Mouse (Mus musculus) heart, postnatal 4 days (tissue): ENCODE data around the gene 4930432K21Rik. TPM values are rescaled to one million over a fixed set of nuclear protein-coding genes. Genes with fewer than 3 reads are reported as not detected.
A peak's percentile ranks its signal among the peaks of the same experiment; 100 is the strongest.

Experiments used
- DNase-seq: peaks from one replicate; pipeline ENCODE4 v3.0.0; 2021
- total RNA-seq, 2 experiments: library from RNA; stranded (reverse); gene quantifications; 2 replicates each; pipeline ENCODE4 v1.2.3; 2021

4930432K21Rik gene
- total RNA-seq = under 1 TPM; 0.38 to 0.60 TPM

DNA sequence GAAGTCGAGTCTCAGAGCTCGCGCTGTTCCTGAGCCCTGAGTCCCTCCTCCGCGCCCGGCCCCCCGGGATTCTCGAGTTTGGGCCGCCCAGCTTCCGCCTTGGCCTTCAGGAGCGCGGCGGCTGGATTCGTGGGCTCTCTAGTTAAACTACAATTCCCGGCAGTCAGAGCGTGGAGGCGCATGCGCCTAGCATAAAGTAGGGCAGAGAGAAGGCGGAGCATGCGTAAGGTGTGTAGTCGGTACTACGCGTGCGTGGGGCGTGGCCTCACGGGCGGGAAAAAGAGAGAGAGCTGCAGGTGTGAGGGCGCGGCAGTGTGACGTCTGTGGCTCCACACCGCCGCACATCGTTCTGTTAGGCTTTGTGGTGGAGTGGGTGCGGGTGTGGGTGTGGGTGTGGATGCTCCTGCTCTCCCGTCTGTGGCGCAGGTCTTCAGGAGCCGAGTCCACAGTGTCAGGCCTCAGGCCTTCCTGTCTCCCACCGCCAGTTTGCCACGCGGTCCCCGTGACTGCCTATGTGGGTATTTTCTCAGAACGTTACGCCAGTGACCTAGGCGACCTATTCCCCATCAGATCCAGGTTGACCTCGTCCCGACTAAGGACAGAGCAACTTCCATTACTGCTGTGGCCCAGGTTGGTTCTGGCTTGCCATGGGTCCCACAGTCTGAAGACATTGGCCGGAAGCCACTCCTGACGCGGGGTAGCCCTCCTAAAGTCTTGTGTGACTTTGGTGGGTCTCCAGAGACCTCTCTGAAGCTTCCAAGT lies at the start of gene 4930432K21Rik, which contains the start of gene Cc2d1a:
Gene 4930432K21Rik, plus strand, starts transcription at position 257 of the 762 bp plus-strand sequence.
Gene Cc2d1a, minus strand, starts transcription at position 168 of the 762 bp plus-strand sequence.
- peak; percentile 92 for DNase-seq

DNA sequence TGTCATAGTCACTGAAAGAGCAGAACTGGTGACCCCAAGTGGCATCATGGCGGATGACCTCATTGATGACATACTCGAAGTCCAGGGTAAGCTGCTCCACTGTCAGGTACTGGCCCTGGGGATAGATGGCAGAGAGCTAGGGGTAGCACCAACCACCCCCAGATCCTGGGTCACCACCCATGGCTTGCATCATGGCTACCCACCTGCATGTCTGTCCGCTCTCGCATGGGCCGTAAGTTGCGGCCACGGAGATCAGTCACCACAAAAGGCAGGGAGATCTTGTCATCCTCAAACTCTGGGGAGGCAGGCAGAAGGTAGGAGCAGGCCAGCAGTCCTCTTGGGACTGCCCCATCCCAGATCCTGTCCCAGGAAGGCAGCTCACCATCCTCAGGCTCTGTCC lies 49.4 kb upstream of the 4930432K21Rik start:
- DNase-seq = no peak

DNA sequence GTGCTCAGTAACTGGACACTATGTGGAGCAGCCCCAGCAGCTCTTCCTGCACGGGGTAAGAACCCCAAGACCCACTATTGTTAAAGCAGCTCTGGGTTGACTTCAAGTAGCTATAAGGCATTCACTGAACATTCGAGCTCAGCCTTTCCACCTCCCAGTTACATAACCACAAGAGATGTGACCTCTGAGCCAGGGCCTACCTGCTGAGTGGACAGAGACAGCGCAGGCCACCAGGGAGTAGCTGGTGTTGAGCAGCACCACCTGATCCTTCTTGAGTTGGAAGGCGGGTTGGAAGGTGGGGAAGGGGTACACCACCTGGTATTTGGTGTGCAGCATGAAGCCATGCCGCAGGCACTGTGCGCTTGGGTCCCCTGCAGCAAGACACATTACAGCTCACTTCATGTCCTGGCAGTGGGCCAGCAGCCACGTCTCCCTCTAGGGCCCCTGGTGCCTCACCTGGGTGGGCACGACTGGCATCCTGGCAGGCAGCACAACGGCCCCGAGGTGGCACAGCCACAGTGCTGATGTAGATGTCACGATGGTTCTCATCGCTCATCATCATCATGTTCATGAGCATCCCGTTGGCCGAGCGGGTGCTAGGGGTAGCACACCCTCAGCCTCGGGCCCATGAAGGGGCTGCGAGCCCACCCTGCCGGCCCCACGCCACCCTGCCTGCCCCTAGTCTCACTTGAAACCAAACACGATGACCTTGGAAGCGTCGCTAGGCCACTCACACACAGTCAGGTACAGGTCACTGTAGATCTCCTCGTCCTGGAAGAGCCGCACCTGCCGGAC lies 46.2 kb upstream of the 4930432K21Rik start:
- no peak for DNase-seq

DNA sequence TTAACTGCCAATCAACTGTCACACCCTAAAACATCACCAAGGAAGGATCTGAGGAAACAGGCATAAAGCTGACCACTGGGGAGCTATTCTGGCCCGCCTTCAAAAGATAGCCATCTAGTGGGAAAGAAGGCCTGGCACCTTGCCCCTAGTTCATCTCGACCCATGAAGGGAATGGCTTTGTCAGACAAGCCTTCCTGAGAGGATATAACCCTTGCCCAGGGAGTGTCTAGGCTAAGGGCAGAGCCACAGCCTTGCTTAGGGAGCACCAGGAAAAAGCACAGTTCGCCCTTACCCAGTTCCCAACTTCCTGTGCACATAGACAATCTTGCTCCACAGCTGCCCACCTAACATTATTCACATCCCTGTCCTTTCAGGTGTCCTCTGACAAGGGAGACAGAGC lies 44.2 kb upstream of the 4930432K21Rik start:
- no peak for DNase-seq

DNA sequence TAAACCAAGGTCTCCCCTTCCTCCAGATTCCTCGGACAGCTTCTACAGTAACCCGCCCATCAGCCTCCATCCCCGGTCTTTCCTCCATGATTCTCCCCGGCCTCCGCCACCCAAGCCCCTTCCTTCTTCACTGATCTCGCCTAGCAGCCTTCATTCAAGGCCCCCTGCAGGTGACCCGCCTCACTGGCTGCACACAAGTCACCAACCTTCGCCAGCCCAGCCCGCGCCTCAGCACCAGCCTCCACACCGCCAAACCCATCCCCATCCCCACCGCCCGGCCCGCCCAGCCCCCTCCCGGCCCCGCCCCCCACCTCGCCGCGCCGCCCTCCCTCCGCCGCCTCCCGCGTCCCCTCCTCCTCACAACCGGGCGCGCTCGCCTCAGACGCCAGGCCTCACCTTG lies 43.6 kb upstream of the 4930432K21Rik start:
- peak; percentile 72 for DNase-seq

DNA sequence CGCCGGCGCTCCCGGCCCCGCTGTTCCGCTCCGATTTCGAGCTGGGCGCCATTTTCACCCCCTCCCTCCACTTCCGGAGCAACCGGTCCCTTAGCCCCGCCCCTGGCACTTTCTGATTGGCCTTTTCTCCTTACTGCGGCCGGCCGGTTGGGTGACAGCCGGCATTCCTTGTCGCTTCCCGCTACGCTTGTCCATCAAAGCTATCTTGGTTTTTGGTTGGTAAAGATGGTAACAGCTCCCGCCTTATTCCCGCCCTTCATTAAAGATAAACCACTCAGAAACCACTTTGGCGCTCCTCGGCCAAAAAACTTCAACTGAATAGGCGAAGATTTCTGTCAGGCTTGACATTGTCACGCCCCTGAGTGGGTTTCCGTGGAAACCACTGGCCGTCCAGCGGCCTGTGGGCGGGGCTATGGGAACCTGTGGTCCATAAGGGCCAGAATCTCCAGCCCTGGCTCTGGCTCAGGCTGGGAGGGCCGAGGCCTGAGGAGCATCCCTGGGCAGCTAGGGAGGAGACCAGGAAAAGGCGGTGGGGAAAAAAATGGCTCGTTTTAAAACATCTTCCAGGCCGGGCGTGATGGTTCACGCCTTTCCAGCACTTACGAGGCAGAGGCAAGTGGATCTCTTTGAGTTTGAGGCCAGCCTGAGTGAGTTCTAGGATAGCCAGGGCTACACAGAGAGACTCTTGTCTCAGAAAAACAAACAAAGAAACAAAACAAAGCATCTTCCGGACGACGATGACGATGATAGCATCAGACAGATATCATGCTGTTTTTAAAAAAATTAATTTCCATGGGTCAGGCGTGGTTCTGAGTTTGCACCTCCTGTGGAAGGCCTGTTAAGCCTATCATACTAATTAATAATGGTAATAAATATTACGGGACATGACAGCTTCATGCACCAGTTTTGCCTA lies 42.9 kb upstream of the 4930432K21Rik start, which contains the start of gene Dcaf15:
Gene Dcaf15, minus strand, starts transcription at position 72 of the 913 bp plus-strand sequence.
- peak; percentile 99 for DNase-seq

DNA sequence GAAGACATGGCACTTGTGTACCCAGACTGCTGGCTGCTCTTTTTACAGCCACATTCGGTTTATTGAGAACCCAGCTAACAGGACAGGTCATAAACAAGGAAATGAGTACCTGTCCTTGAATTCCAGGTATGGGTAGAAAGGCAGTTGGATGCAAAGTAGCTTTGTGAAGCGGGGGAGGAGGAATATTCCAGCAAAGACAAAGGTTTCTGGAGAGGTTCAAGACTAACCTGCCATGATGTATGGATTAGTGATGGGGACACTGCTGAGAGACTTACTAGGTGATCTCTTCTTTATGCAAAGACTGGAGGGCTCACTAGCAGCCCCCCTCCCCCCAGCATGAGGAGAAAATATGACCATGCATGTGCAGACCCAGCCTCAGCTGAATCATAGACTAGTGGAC lies 42.1 kb upstream of the 4930432K21Rik start:
- DNase-seq = no peak

DNA sequence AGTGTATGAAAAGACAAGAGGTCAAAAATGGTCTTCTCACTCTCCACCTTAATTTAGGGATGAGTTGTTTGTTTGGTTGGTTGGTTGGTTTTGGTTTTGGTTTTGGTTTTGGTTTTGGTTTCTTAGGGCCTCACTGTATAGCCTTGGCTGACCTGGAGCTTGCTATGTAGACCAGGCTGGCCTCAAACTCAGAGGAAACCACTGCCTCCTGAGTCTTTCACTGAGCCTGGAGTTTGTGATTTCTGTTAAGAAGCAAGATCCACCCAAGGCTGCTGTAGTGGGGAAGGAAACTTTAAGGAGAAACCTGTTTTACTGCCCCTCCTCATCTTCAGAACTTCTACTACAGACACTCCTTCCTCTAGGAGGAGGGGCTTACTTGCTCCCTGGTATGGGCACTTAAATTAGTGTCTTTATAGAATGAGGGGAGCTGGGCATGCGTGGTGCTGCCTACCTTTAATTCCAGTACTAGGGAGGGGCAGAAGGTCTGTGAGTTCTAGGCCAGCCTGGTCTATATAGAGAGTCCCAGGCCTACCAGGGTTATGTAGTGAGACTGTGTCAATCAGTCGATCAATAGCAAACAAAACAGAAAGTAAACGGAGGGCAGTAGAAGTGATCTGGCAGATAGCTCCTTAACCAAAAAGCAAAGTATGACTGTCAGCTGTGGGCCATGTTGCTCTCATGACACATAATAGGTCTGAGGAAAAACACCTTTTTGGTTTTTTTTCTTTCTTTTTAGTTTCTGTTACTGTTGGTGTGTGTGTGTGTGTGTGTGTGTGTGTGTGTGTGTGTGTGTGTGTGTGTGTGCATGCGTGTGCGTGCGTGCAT lies 41.4 kb upstream of the 4930432K21Rik start:
- DNase-seq = no peak

DNA sequence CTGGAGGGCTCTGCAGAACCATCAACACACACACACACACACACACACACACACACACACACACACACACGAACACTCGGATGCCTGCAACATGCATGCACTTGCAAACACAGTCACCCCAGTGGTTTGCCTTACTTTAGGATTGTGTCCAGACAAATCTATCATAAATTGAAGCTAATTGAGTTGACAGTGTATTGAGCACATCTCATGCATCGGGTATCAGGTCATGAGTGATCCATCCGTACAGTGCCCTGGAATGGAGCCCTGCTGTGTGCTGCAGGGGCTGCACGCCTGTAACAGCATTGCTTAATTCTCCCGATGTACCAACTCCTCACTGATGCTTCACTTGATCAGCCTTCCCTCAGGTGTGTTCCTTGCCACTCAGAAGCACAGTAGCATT lies 32.2 kb upstream of the 4930432K21Rik start:
- DNase-seq = no peak

DNA sequence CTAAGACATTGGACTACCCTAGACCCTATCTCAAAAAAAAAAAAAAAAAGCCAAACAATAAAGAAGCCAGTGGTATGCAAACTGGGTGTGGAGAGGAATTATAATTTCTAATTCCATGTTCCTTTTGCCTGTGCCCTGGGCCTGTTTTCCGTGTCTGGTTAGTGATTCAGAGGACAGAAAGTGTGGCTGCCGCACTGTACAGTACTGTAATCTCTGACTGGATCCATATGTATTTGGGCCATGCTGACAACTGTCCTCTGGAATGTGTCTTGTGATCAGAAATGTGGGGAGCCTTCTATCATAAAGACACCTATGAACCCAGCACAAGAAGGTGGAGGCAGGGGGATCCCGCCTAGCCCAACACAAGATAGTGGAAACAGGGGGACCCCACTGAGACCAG lies 25.7 kb upstream of the 4930432K21Rik start:
- no peak for DNase-seq

DNA sequence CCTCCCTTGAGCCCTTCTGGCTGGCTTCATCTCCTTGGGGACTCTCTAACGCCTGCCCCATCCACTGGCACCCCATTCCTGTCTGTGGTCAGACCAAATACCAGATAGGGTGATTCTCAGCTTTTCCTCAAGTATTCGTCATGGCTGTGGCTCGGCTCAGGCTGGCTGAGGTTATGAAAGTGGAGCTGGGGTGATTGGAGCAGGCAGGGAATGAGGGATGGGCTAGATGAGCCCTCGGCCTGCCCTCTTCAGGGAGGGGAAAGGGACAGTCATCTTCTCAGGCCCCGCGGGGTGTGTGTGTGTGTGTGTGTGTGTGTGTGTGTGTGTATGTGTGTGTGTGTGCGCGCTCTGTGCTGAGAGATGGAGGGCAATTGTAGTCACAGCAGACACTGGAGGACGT lies 22.2 kb upstream of the 4930432K21Rik start, which contains the start of gene Podnl1:
Gene Podnl1, plus strand, starts transcription at position 334 of the 400 bp plus-strand sequence.
- peak; percentile 37 for DNase-seq

DNA sequence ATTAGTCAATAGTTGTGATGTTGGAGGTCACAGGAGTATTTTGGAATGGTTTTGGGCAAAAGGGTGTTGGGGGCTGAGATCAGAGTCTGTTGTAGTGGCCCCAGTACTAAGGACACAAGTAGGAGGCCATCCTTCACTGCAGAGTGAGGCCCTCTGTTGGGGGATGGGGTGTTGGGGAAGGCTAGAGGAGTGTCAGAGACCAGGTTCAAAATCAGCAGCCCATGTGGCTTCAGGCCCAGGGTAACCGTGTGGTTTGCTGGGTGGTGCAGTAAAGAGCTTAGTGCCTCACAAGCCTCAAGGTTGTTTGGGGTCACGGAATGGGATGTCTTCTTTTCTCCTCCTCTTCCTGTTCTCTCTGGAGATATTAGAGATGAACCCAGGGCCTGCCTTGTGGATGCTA lies 21.1 kb upstream of the 4930432K21Rik start:
- DNase-seq = no peak

DNA sequence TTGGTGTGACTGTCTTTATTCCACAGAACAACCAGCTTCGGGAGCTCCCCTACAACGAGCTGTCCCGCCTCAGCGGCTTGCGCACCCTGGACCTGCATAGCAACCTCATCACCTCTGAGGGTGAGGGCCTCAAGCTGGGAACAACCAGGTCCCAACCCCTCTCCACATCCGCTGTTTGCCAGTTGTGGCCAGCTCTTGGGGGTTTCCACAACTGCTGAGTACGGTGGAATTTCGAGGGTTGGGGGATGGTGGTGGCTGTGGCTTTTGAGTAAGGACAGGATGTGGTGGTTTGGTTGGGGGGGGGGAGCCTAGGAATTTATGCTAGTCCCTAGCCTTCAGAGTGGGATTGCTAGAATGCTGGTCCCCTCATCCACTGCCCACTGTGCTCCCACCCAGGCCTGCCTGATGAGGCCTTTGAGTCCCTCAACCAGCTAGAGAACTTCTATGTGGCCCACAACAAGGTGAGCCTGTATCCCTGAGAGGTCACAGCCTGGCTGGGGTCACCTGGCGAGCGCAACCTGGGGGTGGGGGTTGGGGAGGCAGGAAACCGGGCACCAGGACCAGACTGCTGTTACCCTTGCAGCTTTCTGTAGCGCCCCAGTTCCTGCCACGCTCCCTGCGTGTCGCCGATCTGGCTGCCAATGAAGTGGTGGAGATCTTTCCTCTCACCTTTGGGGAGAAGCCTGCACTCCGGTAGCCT lies 20.5 kb upstream of the 4930432K21Rik start:
- no peak for DNase-seq

DNA sequence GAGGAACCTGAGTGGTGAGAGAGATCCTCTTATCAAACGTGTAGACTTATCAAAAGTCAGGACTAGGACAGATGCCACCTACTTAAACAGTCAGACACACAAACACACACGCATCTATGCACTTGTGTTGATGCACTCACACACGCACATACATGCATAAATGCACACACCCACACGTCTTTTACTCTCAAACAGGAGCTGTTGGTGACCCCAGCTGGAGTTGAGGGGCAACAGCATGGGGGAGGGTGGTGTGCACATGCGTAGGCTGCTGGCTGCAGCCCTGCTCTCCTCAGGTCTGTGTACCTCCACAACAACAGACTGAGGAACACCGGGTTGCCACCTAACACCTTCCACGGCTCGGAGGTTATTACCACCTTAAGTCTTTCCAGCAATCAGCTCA lies 19.5 kb upstream of the 4930432K21Rik start:
- DNase-seq = no peak

DNA sequence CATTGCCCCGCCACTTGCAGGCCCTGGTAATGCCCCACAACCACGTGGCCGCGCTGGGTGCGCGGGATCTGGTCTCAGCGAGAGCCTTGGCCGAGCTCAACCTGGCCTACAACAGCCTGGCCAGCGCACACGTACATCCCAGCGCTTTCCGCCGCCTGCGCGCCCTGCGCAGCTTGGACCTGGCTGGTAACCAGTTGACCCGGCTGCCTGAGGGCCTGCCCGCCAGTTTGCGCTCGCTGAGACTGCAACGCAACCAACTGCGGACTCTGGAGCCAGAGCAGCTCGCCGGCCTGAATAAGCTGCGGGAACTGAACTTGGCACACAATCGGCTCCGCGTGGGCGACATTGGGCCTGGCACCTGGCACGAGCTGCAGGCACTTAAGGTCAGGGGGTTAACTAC lies 17.0 kb upstream of the 4930432K21Rik start:
- DNase-seq = peak; percentile 33

DNA sequence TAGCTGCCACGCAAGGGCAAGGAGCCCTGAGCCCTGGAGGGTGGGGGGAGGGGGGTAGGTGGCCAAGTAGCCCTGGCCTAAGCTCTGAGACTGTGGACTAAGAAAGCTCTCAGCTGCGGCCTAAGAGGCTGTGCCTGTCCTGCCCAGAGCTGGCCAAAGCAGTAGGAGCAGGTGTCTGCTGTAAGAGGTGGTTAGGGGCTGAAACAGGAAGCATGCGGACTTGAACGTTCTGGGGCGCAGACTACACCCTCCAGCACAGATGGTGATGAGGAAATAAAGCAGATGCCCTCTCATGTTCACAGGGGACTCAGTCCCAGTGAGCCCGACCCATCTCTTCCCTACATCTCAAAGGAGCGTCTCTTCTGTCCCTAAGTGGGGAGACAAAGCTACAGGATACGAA lies 15.6 kb upstream of the 4930432K21Rik start:
- DNase-seq = no peak

DNA sequence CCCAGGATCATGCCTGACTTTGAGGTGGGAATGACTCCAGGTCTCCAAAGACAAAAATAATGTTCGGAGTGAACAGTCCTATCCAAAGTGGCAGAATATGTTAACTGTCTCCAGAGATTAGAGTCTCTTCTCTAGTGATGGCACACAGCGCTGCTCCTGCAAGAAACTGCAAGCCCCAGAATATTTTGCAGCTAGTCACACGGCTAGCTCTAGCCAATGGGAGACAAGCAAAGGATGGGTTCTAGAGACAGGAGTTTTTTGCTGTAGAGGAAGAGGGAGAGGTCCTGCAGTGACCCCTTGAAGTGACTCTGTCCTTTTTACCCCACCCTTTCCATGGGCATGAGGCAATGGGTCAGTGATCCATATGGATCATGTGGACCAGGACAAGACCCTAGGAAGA lies 10.0 kb upstream of the 4930432K21Rik start:
- no peak for DNase-seq

DNA sequence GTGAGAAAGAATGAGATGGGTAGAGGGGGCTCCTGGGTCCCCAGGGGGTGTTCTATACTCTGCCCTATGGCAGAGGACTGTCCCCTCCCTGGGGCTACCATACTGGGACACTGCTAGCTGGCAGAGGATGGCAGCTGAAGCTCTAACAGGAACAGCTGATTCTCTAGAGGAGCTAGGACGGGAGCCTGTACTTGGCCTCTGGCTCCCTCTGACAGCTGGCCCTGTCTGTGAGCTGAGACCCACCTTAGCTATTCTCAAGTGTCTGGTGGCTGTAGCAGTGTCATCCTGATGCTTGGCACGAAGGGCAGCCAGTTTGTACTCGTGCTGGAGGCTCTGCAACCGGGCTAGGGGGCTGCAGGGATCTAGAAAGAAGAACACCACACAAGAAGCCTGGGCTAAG lies 7.0 kb upstream of the 4930432K21Rik start:
- no peak for DNase-seq

DNA sequence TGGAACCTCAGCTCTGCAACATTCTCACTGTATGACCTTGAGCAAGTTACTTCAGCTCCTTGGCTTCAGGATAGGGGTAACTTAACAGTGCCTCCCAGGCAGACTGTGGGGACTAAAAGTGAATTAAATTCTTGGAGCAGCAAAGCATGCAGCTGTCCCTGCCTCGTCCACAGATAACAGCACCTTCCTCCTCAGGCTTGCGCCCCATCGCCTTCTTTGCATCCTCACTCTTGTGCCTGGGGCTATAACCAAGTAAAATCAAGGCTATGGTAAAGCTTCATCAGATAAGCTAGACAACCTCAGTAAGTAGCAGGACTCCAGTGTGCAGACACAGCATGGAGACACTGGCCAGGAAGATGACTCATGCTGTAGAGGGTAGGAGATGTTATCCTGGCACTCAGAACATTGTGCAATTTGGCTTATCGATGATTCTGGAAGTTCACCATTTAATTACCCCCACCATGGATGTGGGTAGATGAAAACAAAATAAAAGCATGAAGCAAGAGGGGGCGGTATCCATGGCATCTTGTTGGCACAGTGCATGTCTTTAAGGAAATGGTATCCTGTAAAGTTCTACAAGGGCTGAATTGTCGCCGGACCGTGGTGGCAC lies 3.1 kb upstream of the 4930432K21Rik start:
- DNase-seq = no peak

DNA sequence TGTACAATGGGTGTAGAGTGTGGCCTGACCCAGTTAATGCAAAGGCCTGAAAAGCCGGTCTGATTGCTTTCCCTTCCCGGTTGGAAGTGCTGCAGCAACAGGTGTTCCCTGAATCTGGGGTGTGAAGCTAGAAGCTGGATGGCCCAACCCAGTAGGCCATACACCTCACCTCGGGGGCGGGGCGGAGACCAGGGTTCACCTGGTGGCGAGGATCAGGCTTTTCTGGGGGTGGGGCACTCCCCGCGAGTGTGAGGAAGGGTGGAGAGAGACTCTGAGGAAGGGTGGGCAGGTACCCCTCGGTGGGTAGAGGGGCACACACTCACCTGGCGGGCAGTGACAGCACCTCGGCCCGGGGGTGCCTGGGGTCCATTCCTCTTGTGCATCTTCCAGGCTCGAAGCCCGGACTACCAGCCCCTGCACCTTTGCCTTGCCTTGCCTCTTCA lies 480 bp upstream of the 4930432K21Rik start:
- DNase-seq = no peak

DNA sequence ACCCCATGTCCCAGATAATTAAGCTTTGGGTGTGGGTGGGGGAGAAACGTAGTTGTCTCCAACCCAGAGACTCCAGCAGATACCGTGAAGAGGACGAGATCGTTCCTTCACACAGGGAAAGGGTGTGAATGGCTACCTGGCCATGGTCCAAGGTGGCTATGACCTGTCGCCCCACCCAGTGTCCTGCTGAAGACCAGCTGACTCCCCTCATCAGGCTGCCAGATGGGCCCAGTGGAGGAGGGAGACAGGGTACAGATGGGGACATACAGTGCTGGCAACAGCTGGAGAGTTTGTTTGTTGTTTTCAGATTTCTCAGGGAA lies 666 bp downstream of the 4930432K21Rik start:
- DNase-seq = no peak
